In the genomic region with DNA sequence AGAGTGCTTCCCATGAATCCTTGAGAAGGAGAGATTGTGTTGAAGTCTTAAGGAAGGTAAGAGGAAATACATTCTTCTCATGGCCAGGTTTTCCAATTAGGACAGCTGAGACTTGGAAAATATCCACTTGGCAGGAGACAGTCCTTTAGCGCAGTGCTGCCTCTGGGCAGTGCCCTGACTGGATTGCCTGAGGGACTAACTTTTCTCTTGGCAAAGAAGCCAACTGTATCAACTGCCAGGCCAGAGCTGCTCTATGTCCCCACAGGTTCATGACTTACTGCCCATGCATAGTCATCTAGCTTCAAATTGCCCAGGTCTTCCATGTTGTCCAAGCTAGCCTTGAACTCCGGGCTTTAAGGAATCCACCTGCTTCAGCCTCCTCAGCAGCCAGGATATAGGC, we compare ENCODE assay signal across 17 mouse cellular contexts.
DNase-seq lines count a peak whose midpoint lies in the region; ATAC-seq lines count a peak whose summit lies in the region.
"Had no signal": no experiment of that assay in that cellular context is flagged by ENCODE, and none has a peak within 500 bp of the region (broad histone marks: within the 10 kb centered on the region; RNA-seq: fewer than 3 reads in every experiment).

No protein-coding gene starts in this region.

- no peak for ATAC-seq in heart, embryonic 14.5 days (ENCODE audit: insufficient number of reproducible peaks, insufficient read depth, low FRiP score, low read depth)

- H3K4me3 ChIP-seq in heart, embryonic 14.5 days (ENCODE audit: control insufficient read depth in 1 of 2, insufficient read depth in 1 of 2, low read depth in 1 of 2, low read length in 2 of 2), result no peak overlapping the region
- H3K4me3 ChIP-seq: forebrain, embryonic 12.5 days; hindbrain, embryonic 13.5 days; lung, embryonic 15.5 days; midbrain, embryonic 12.5 days had no signal

- 90% methylated on average over 2 of the region's 2 CpGs for WGBS in heart, embryonic 14.5 days

- peaks cover 23 to 58% of the 10 kb centered on the region in 2 experiments for H3K4me1 ChIP-seq in heart, embryonic 14.5 days (ENCODE audit: control insufficient read depth in 2 of 2, insufficient read depth in 2 of 2, low read length in 2 of 2)
- H3K4me1 ChIP-seq: forebrain, embryonic 12.5 days; hindbrain, embryonic 13.5 days had no signal

- H3K4me2 ChIP-seq in heart, embryonic 14.5 days (ENCODE audit: low read length), result no peak overlapping the region
- H3K4me2 ChIP-seq: forebrain, embryonic 12.5 days; hindbrain, embryonic 13.5 days; liver, embryonic 11.5 days; lung, embryonic 15.5 days; midbrain, embryonic 12.5 days had no signal

- H3K9ac ChIP-seq in heart, embryonic 14.5 days (ENCODE audit: low read length), result no peak overlapping the region
- H3K9ac ChIP-seq: forebrain, embryonic 12.5 days; hindbrain, embryonic 13.5 days; lung, embryonic 15.5 days; midbrain, embryonic 12.5 days had no signal

- no peaks in the 10 kb centered on the region for H3K27me3 ChIP-seq in heart, embryonic 14.5 days (ENCODE audit: control insufficient read depth, insufficient read depth, low read length)
- H3K27me3 ChIP-seq: forebrain, embryonic 12.5 days; hindbrain, embryonic 13.5 days; lung, embryonic 15.5 days; midbrain, embryonic 12.5 days had no signal

- no peaks in the 10 kb centered on the region for H3K9me3 ChIP-seq in heart, embryonic 14.5 days (ENCODE audit: control insufficient read depth, low read length)
- H3K9me3 ChIP-seq: forebrain, embryonic 12.5 days; hindbrain, embryonic 13.5 days; lung, embryonic 15.5 days; midbrain, embryonic 12.5 days had no signal

- intact Hi-C loops in heart, postnatal 36 days (cut with DNase I), result no loop called here

- H3K27ac ChIP-seq in heart, embryonic 14.5 days (replicated peaks in 1 of 2; ENCODE audit: control insufficient read depth in 1 of 2, insufficient read depth in 1 of 2, low read depth in 2 of 2, low read length in 2 of 2), result peak overlapping the region; percentile 31 to 33; a peak in 1 of 4 replicates
- H3K27ac ChIP-seq: forebrain, embryonic 12.5 days; hindbrain, embryonic 13.5 days; lung, embryonic 15.5 days; midbrain, embryonic 12.5 days had no signal

- DNase-seq in adrenal gland, postnatal 10 days, result peak; percentile 55
- no peak for DNase-seq in adrenal gland, postnatal 4 days (ENCODE audit: low spot score in 2 of 2)
- no peak for DNase-seq in heart, postnatal 36 days
- peak; percentile 51 to 65 for DNase-seq in kidney, postnatal 36 days
- DNase-seq in kidney, postnatal 14 days, result no peak
- peak; percentile 21 for DNase-seq in brain, adult 2 months (ENCODE audit: low read depth, low spot score)
- DNase-seq in right cerebral cortex, adult 18-20 months, result no peak
- DNase-seq: cerebellum, adult 11-12 months; cerebellum, postnatal 25 days; gastrocnemius, postnatal 25 days; layer of hippocampus, postnatal 36 days had no signal

- 0 out of 2 replicates have a peak, but pooled peaks cover 5% of the 10 kb centered on the region for H3K36me3 ChIP-seq in heart, embryonic 14.5 days (ENCODE audit: control insufficient read depth, insufficient read depth, low read length)
- H3K36me3 ChIP-seq: lung, embryonic 15.5 days had no signal

Comparison
In these comparisons a context has a peak if more than half of its experiments do, and no peak if none do; other contexts are left out.
1. DNase-seq: peak in adrenal gland, postnatal 10 days (single experiment), kidney, postnatal 36 days (2 of 2) and brain, adult 2 months (single experiment); none in adrenal gland, postnatal 4 days (0 of 2), heart, postnatal 36 days (0 of 2), kidney, postnatal 14 days (single experiment) and right cerebral cortex, adult 18-20 months (single experiment).